Mouse (Mus musculus) liver, embryonic 11.5 days (tissue): ENCODE results near the gene Defb9. TPM values are rescaled to one million over a fixed set of nuclear protein-coding genes. Genes with fewer than 3 reads are reported as not detected.

Source experiments
- polyA plus RNA-seq: library from polyadenylated mRNA; unstranded; fragments of >200 nt; fragmentation: Nextera tagmentation; extraction: Ambion mirVana; gene quantifications from 2 replicates; pipeline ENCODE4 v1.2.1, GENCODE M21; 2014

The Defb9 gene
- polyA plus RNA-seq, 1 experiment from 2014 or later = not detected

Other genes with a start within 250 kb of the Defb9 start
- not detected in 2 replicates for gene Defa17, start 229.6 kb downstream of the Defb9 start, polyA plus RNA-seq
- not detected in 2 replicates for gene Defa34, start 219.6 kb downstream of the Defb9 start, polyA plus RNA-seq
- gene AY761184, start 181.8 kb downstream of the Defb9 start, polyA plus RNA-seq = not detected in 2 replicates
- not detected in 2 replicates for gene Defa24, start 150.9 kb downstream of the Defb9 start, polyA plus RNA-seq
- not detected in 2 replicates for gene Defb50, start 61.9 kb downstream of the Defb9 start, polyA plus RNA-seq
- gene Defb2, start 45.5 kb downstream of the Defb9 start, polyA plus RNA-seq = not detected in 2 replicates
- gene Defb10, start 26.5 kb downstream of the Defb9 start, polyA plus RNA-seq = not detected in 2 replicates
- not detected in 2 replicates for gene Defb11, start 21.0 kb upstream of the Defb9 start, polyA plus RNA-seq
- gene Defb15, start 47.3 kb upstream of the Defb9 start, polyA plus RNA-seq = not detected in 2 replicates
- gene Defb35, start 52.9 kb upstream of the Defb9 start, polyA plus RNA-seq = not detected in 2 replicates
- gene Defb13, start 61.3 kb upstream of the Defb9 start, polyA plus RNA-seq = not detected in 2 replicates
- not detected in 2 replicates for gene Fam90a1a, start 73.3 kb upstream of the Defb9 start, polyA plus RNA-seq
- not detected in 2 replicates for gene Ccdc70, start 84.4 kb upstream of the Defb9 start, polyA plus RNA-seq
- gene Atp7b, start 174.9 kb upstream of the Defb9 start, polyA plus RNA-seq = 24.6 and 25.1 TPM in 2 replicates
- 22.0 and 29.8 TPM in 2 replicates for gene Alg11, start 175.3 kb upstream of the Defb9 start, polyA plus RNA-seq
- gene Nek5, start 239.6 kb upstream of the Defb9 start, polyA plus RNA-seq = not detected in 2 replicates